Mouse (Mus musculus) urinary bladder, postnatal 14 days (tissue): ENCODE data around the gene Hand2.

ENCODE experiments used
- DNase-seq: peaks from one replicate; pipeline ENCODE4 v3.0.0; 2021; ENCODE audit warnings: low spot score

Gene Hand2

GRCm38 (mm10) chr8:57324671-57325070 is 3.9 kb downstream of the Hand2 start:
- DNase-seq, result no peak

- no peak for DNase-seq
Measured at GRCm38 (mm10) chr8:57325111-57325891, 4.5 kb downstream of the Hand2 start.

- DNase-seq, result no peak
Measured at GRCm38 (mm10) chr8:57326091-57327065, 5.6 kb downstream of the Hand2 start.

GRCm38 (mm10) chr8:57327281-57328160 is 6.7 kb downstream of the Hand2 start:
- DNase-seq, result no peak

- DNase-seq, result peak; percentile 74
Measured at GRCm38 (mm10) chr8:57328161-57328920, 7.6 kb downstream of the Hand2 start.

GRCm38 (mm10) chr8:57328931-57329341 is 8.2 kb downstream of the Hand2 start:
- DNase-seq, result no peak

GRCm38 (mm10) chr8:57330106-57330505 is 9.3 kb downstream of the Hand2 start:
- DNase-seq, result no peak

- no peak for DNase-seq
Measured at GRCm38 (mm10) chr8:57331727-57332630, 11.2 kb downstream of the Hand2 start.

- no peak for DNase-seq
Measured at GRCm38 (mm10) chr8:57332676-57333482, 12.1 kb downstream of the Hand2 start.

- no peak for DNase-seq
Measured at GRCm38 (mm10) chr8:57333483-57333770, 12.6 kb downstream of the Hand2 start.

GRCm38 (mm10) chr8:57333795-57334551 is 13.2 kb downstream of the Hand2 start:
- no peak for DNase-seq

- no peak for DNase-seq
Measured at GRCm38 (mm10) chr8:57334714-57335113, 13.9 kb downstream of the Hand2 start.

- DNase-seq, result no peak
Measured at GRCm38 (mm10) chr8:57337271-57338030, 16.7 kb downstream of the Hand2 start.

- no peak for DNase-seq
Measured at GRCm38 (mm10) chr8:57339711-57340650, 19.2 kb downstream of the Hand2 start.

GRCm38 (mm10) chr8:57340840-57341540 is 20.2 kb downstream of the Hand2 start:
- DNase-seq, result no peak

- no peak for DNase-seq
Measured at GRCm38 (mm10) chr8:57341541-57341840, 20.7 kb downstream of the Hand2 start.
